Mouse (Mus musculus) kidney, postnatal 0 days (tissue): ENCODE data around the gene Gm20517. TPM values are rescaled to one million over a fixed set of nuclear protein-coding genes. Genes with fewer than 3 reads are reported as not detected.

ENCODE experiments used
- ATAC-seq: fragments of 200-750 bp; cut with Nextera tagmentation; replicated peaks from 2 replicates; pipeline ENCODE4 v1.8.0; 2017; ENCODE audit warnings: low read depth, moderate number of reproducible peaks, moderate TSS enrichment, moderate library complexity; ENCODE audit not compliant: low FRiP score
- DNase-seq: peaks from one replicate; pipeline ENCODE4 v3.0.0-alpha.2; 2016; ENCODE audit warnings: low spot score
- H3K27ac ChIP-seq: fragments of 300-500 bp; sonication (generic); 2 replicates; pipeline ENCODE4 v1.5.1; 2014; ENCODE audit warnings: mild to moderate bottlenecking
- H3K27me3 ChIP-seq: fragments of 300-500 bp; sonication (generic); 2 replicates; pipeline ENCODE4 v1.6.1; 2014; ENCODE audit warnings: low read length, mixed read lengths; ENCODE audit not compliant: insufficient read depth
- H3K36me3 ChIP-seq: fragments of 300-500 bp; sonication (generic); 2 replicates; pipeline ENCODE4 v1.6.1; 2014; ENCODE audit warnings: low read length, mixed read lengths; ENCODE audit not compliant: insufficient read depth
- H3K4me1 ChIP-seq: fragments of 300-500 bp; sonication (generic); replicated peaks from 2 replicates; pipeline ENCODE4 v1.6.1; 2014; ENCODE audit warnings: antibody characterized with exemption, low read length, mixed read lengths; ENCODE audit not compliant: insufficient read depth
- H3K4me2 ChIP-seq: fragments of 300-500 bp; sonication (generic); 2 replicates; pipeline ENCODE4 v1.6.1; 2014; ENCODE audit warnings: mild to moderate bottlenecking, low read length, moderate library complexity, mixed read lengths
- H3K4me3 ChIP-seq: fragments of 300-500 bp; sonication (generic); replicated peaks from 2 replicates; pipeline ENCODE4 v1.5.1; 2014; ENCODE audit warnings: low read depth, low read length
- H3K9ac ChIP-seq: fragments of 300-500 bp; sonication (generic); 2 replicates; pipeline ENCODE4 v1.6.1; 2014; ENCODE audit warnings: low read depth, low read length
- H3K9me3 ChIP-seq: fragments of 300-500 bp; sonication (generic); replicated peaks from 2 replicates; pipeline ENCODE4 v1.6.1; 2016; ENCODE audit warnings: low read length, inconsistent platforms, mixed read lengths
- CTCF ChIP-seq: IDR thresholded peaks from 2 replicates; pipeline ENCODE4 v1.5.1; 2016; ENCODE audit warnings: antibody characterized with exemption, low read depth, mild to moderate bottlenecking, moderate library complexity
- WGBS: fragments of 180-500 bp; shearing (Covaris S2); extraction: QIAGEN DNeasy Blood & Tissue Kit; methylation state at CpG from one replicate; pipeline ENCODE4 v1.1.7; 2014; 5-methylcytosine and 5-hydroxymethylcytosine counted together
- polyA plus RNA-seq: library from polyadenylated mRNA; unstranded; fragments of >200 nt; fragmentation: Nextera tagmentation; extraction: Ambion mirVana; gene quantifications from 2 replicates; pipeline ENCODE4 v1.2.1, GENCODE M21; 2015

Gm20517 gene
- polyA plus RNA-seq, 1 experiment from 2014 or later, result 1.8 TPM

GRCm38 (mm10) chr17:47629717-47630677 is 18.6 kb downstream of the Gm20517 start:
- Histone ChIP-seq H3K4me1 (peaks cover 7% of the 10 kb centered on the region; the same call in 1 of the 2 replicates), H3K36me3 (peaks cover 5% of the 10 kb centered on the region; the same call in 1 of the 2 replicates), H3K27ac (peak overlapping the region; percentile 93), H3K9ac (peak overlapping the region; percentile 77), H3K9me3 (no peaks in the 10 kb centered on the region), H3K4me2 (peak overlapping the region; percentile 98), H3K4me3 (peak overlapping the region; percentile 80), H3K27me3 (no peaks in the 10 kb centered on the region)
- peak; percentile 71 for DNase-seq
- under 1% methylated on average over 60 of the region's 61 CpGs for WGBS
- peak; percentile 35 for ATAC-seq
- no peak for TF ChIP-seq CTCF

GRCm38 (mm10) chr17:47630678-47631065 is 19.3 kb downstream of the Gm20517 start, which contains the start of gene Usp49:
Usp49 (plus strand) TSS chr17:47630690.
- H3K9ac ChIP-seq, result peak within 1 kb of the TSS; percentile 77
- H3K4me3 ChIP-seq, result peak within 1 kb of the TSS; percentile 80
- peak within 1 kb of the TSS; percentile 93 for H3K27ac ChIP-seq
- peaks cover 7% of the 10 kb centered on the region; the same call in 1 of the 2 replicates for H3K4me1 ChIP-seq
- ATAC-seq, result no peak
- no peak for TF ChIP-seq CTCF
- H3K27me3 ChIP-seq, result no peaks in the 10 kb centered on the region
- 1% methylated on average over 3 of the region's 3 CpGs for WGBS
- peak within 1 kb of the TSS; percentile 98 for H3K4me2 ChIP-seq
- H3K36me3 ChIP-seq, result 0 out of 2 replicates have a peak, but pooled peaks cover 5% of the 10 kb centered on the region
- DNase-seq, result no peak
- H3K9me3 ChIP-seq, result no peaks in the 10 kb centered on the region

- ATAC-seq (no peak), DNase-seq (no peak)
- no peak overlapping the region for H3K27ac ChIP-seq
- no peak overlapping the region for H3K4me2 ChIP-seq
- no peak overlapping the region for H3K9ac ChIP-seq
- TF ChIP-seq CTCF, result no peak
- H3K4me1 ChIP-seq, result peaks cover 7% of the 10 kb centered on the region; the same call in 1 of the 2 replicates
- no peak overlapping the region for H3K4me3 ChIP-seq
- H3K27me3 ChIP-seq, result no peaks in the 10 kb centered on the region
- no peaks in the 10 kb centered on the region for H3K9me3 ChIP-seq
- 66% methylated on average over 4 of the region's 4 CpGs for WGBS
- H3K36me3 ChIP-seq, result no peaks in the 10 kb centered on the region
Observed at GRCm38 (mm10) chr17:47632181-47632840, 20.9 kb downstream of the Gm20517 start.

- Histone ChIP-seq H3K4me2 (no peak overlapping the region), H3K9ac (no peak overlapping the region), H3K27me3 (no peaks in the 10 kb centered on the region), H3K36me3 (no peaks in the 10 kb centered on the region), H3K4me3 (no peak overlapping the region), H3K4me1 (peaks cover 7% of the 10 kb centered on the region; the same call in 1 of the 2 replicates), H3K9me3 (no peaks in the 10 kb centered on the region), H3K27ac (no peak overlapping the region)
- DNase-seq, result peak; percentile 21
- 61% methylated on average over 7 of the region's 7 CpGs for WGBS
- no peak for TF ChIP-seq CTCF
- ATAC-seq, result no peak
Observed at GRCm38 (mm10) chr17:47633999-47634770, 22.8 kb downstream of the Gm20517 start.

GRCm38 (mm10) chr17:47642992-47643391 is 31.6 kb downstream of the Gm20517 start:
- DNase-seq (no peak), ATAC-seq (no peak)
- Histone ChIP-seq H3K4me2 (no peak overlapping the region), H3K4me1 (no peaks in the 10 kb centered on the region), H3K27me3 (no peaks in the 10 kb centered on the region), H3K9ac (no peak overlapping the region), H3K4me3 (no peak overlapping the region), H3K27ac (no peak overlapping the region), H3K9me3 (no peaks in the 10 kb centered on the region), H3K36me3 (no peaks in the 10 kb centered on the region)
- TF ChIP-seq CTCF, result peak; percentile 34
- WGBS, result 77% methylated on average over 2 of the region's 2 CpGs

- Histone ChIP-seq H3K27me3 (no peaks in the 10 kb centered on the region), H3K27ac (no peak overlapping the region), H3K4me3 (no peak overlapping the region), H3K9ac (no peak overlapping the region), H3K9me3 (no peaks in the 10 kb centered on the region), H3K4me2 (no peak overlapping the region), H3K4me1 (no peaks in the 10 kb centered on the region), H3K36me3 (no peaks in the 10 kb centered on the region)
- 94% methylated on average over 1 of the region's 1 CpGs for WGBS
- peak; percentile 81 for TF ChIP-seq CTCF
- ATAC-seq (no peak), DNase-seq (peak; percentile 71)
Observed at GRCm38 (mm10) chr17:47646683-47647082, 35.3 kb downstream of the Gm20517 start.
